Mouse (Mus musculus) heart, adult 8-10 months (tissue): ENCODE results near the gene Phactr3. TPM values are rescaled to one million over a fixed set of nuclear protein-coding genes. Genes with fewer than 3 reads are reported as not detected.
A peak's percentile ranks its signal among the peaks of the same experiment; 100 is the strongest.
"Not testable (repeated sequence)": the region's sequence is repeated elsewhere in the genome, so short reads cannot be mapped to it uniquely, and the experiment has no call there.

Experiments used
- DNase-seq: peaks from one replicate; pipeline ENCODE4 v3.0.0; 2022; ENCODE audit warnings: low spot score
- total RNA-seq, 4 experiments: library from RNA; stranded (reverse); gene quantifications; 2 replicates each; pipeline ENCODE4 v1.2.4; 2022

Phactr3 gene
- total RNA-seq, 4 experiments from 2014 or later = 0.63 to 3.0 (median 1.4) TPM

GRCm38 (mm10) chr2:178327466-178328040 lies 208.8 kb downstream of the Phactr3 start:
- peak; percentile 22 for DNase-seq

- DNase-seq = peak; percentile 22
These were observed 210.8 kb downstream of the Phactr3 start for GRCm38 (mm10) chr2:178329551-178329950.

GRCm38 (mm10) chr2:178329986-178330385 lies 211.2 kb downstream of the Phactr3 start:
- DNase-seq = no peak

GRCm38 (mm10) chr2:178337878-178338277 lies 219.1 kb downstream of the Phactr3 start:
- no peak for DNase-seq

- DNase-seq = no peak
These were observed 220.3 kb downstream of the Phactr3 start for GRCm38 (mm10) chr2:178339044-178339443.

- DNase-seq = not testable (repeated sequence)
These were observed 223.3 kb downstream of the Phactr3 start for GRCm38 (mm10) chr2:178342105-178342504.

GRCm38 (mm10) chr2:178342597-178342996 lies 223.8 kb downstream of the Phactr3 start:
- DNase-seq = no peak

Other genes starting within 250 kb of the Phactr3 start
- gene Gm14327, start 221.9 kb upstream of the Phactr3 start, total RNA-seq = 10 to 100 TPM; 40.3 to 72.5 (median 64.0) TPM
- gene Zfp972, start 193.4 kb upstream of the Phactr3 start, total RNA-seq = 1 to 10 TPM in 1 of 4 experiments, under 1 TPM in 2, not detected in 1; 0.69 to 1.0 (median 0.87) TPM
- 10 to 100 TPM; 32.9 to 48.3 (median 41.5) TPM for gene Gm14326, start 161.7 kb upstream of the Phactr3 start, total RNA-seq
- gene Zfp971, start 95.7 kb upstream of the Phactr3 start, total RNA-seq = 100 to 1,000 TPM; 111 to 124 (median 122) TPM
- 10 to 100 TPM; 14.0 to 18.2 (median 16.8) TPM for gene Zfp931, start 40.5 kb upstream of the Phactr3 start, total RNA-seq